Mouse (Mus musculus) T-cell, adult 66 days (primary cell): ENCODE measurements around the gene Gfpt2. TPM values are rescaled to one million over a fixed set of nuclear protein-coding genes. Genes with fewer than 3 reads are reported as not detected.

Source experiments
- total RNA-seq, 2 experiments: library from RNA; stranded (reverse); gene quantifications; 3 replicates in 1 of 2; 4 replicates in 1 of 2; pipeline ENCODE4 v1.2.4; 2023

The Gfpt2 gene
- not detected for total RNA-seq

GRCm38 (mm10) chr11:49793619-49794341 lies at the start of gene Gfpt2:
Gene Gfpt2 (plus strand): TSS chr11:49794178.

GRCm38 (mm10) chr11:49846401-49847070 lies 52.6 kb downstream of the Gfpt2 start, which contains the start of gene Mapk9:
Gene Mapk9 (plus strand): TSS chr11:49846751.

Other genes starting within 250 kb of the Gfpt2 start
- gene Olfr1380, start 237.3 kb upstream of the Gfpt2 start, total RNA-seq = not detected
- gene Flt4, start 184.9 kb upstream of the Gfpt2 start, total RNA-seq = not detected
- not detected for gene Scgb3a1, start 130.6 kb upstream of the Gfpt2 start, total RNA-seq
- 10 to 100 TPM; 86.4 to 88.8 TPM for gene Cnot6, start 81.5 kb upstream of the Gfpt2 start, total RNA-seq
- gene Mapk9, start 52.6 kb downstream of the Gfpt2 start, total RNA-seq = 10 to 100 TPM; 46.8 to 54.0 TPM
- under 1 TPM in 1 of 2 experiments, not detected in 1; 0.27 TPM for gene Rasgef1c, start 107.7 kb downstream of the Gfpt2 start, total RNA-seq
- 10 to 100 TPM; 23.0 to 24.8 TPM for gene Rnf130, start 231.2 kb downstream of the Gfpt2 start, total RNA-seq